Mouse (Mus musculus) layer of hippocampus, postnatal 10 days (tissue): ENCODE measurements at regions not wholly inside any gene's neighbourhood (a gene's known extent, or its start where the extent isn't known, plus 50 kb on each side); places are given as distances from the start of the nearest gene placed in this dataset.
"Not testable (repeated sequence)": the region's sequence is repeated elsewhere in the genome, so short reads cannot be mapped to it uniquely, and the experiment has no call there.

Experiments used
- DNase-seq, 2 experiments: peaks; one replicate each; pipeline ENCODE4 v3.0.0; 2021; ENCODE audit warnings: low spot score in 2 of 2

- DNase-seq: peak; percentile 36 to 51
Measured at GRCm38 (mm10) chr7:75360874-75361273, 51.8 kb upstream of the Sv2b start.

- no peak for DNase-seq
Measured at GRCm38 (mm10) chr7:75362541-75362940, 53.5 kb upstream of the Sv2b start.

GRCm38 (mm10) chr7:75365480-75365879 is 56.4 kb upstream of the Sv2b start:
- no peak for DNase-seq

- peak; percentile 93 to 94 for DNase-seq
Measured at GRCm38 (mm10) chr7:75366285-75366882, 57.3 kb upstream of the Sv2b start.

- DNase-seq: no peak
Measured at GRCm38 (mm10) chr7:75368315-75368714, 59.3 kb upstream of the Sv2b start.

GRCm38 (mm10) chr7:75369366-75369765 is 60.3 kb upstream of the Sv2b start:
- DNase-seq: no peak

GRCm38 (mm10) chr7:75370595-75371519 is 61.8 kb upstream of the Sv2b start:
- DNase-seq: peak; percentile 91 to 93

GRCm38 (mm10) chr7:75371520-75371876 is 62.4 kb upstream of the Sv2b start:
- DNase-seq: no peak

- DNase-seq: peak in 1 of 2 experiments; percentile 25
Measured at GRCm38 (mm10) chr7:75371991-75372390, 62.9 kb upstream of the Sv2b start.

- no peak for DNase-seq
Measured at GRCm38 (mm10) chr7:75372892-75373444, 63.9 kb upstream of the Sv2b start.

GRCm38 (mm10) chr7:75374506-75374905 is 65.4 kb upstream of the Sv2b start:
- DNase-seq: no peak

- DNase-seq: no peak
Measured at GRCm38 (mm10) chr7:75379595-75379994, 70.5 kb upstream of the Sv2b start.

GRCm38 (mm10) chr7:75384506-75384911 is 70.8 kb upstream of the Akap13 start:
- DNase-seq: no peak

- no peak for DNase-seq
Measured at GRCm38 (mm10) chr7:75387033-75387432, 68.3 kb upstream of the Akap13 start.

- DNase-seq: no peak
Measured at GRCm38 (mm10) chr7:75387821-75388431, 67.4 kb upstream of the Akap13 start.

- no peak for DNase-seq
Measured at GRCm38 (mm10) chr7:75390162-75390561, 65.2 kb upstream of the Akap13 start.

GRCm38 (mm10) chr7:75392783-75393182 is 62.6 kb upstream of the Akap13 start:
- no peak for DNase-seq

GRCm38 (mm10) chr7:75393466-75393865 is 61.9 kb upstream of the Akap13 start:
- no peak for DNase-seq

- DNase-seq: no peak
Measured at GRCm38 (mm10) chr7:75394866-75395580, 60.3 kb upstream of the Akap13 start.

GRCm38 (mm10) chr7:75397559-75397958 is 57.8 kb upstream of the Akap13 start:
- DNase-seq: no peak

GRCm38 (mm10) chr7:75398480-75398879 is 56.9 kb upstream of the Akap13 start:
- not testable (repeated sequence) for DNase-seq
